Mouse (Mus musculus) retina, postnatal 7 days (tissue): ENCODE results near the gene Tecta.

Experiments
- DNase-seq: peaks from one replicate; pipeline ENCODE4 v3.0.0-alpha.2; 2012; ENCODE audit warnings: low read depth, low spot score

The Tecta gene

GRCm38 (mm10) chr9:42321442-42321841 is 78.3 kb downstream of the Tecta start:
- DNase-seq = no peak

DNA sequence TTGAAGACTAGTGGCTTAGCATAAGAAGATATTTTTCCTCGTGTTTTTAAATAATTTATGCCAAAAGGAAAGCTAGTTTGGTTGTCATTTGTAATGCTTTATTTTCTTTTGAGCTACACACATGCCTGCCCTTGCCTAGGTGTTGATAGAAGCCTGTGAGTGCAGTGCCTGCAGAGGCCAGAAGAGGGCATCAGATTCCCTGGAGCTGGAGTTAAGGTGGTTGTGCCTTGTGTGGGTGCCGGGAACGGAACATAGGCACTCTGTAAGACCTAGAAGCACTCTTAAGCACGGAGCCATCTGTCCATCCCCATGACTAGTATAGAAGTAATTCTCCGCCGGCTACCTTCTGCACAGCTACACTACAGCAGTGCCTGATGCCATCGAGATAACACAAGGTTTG is 79.1 kb downstream of the Tecta start:
- no peak for DNase-seq

- DNase-seq = no peak
Observed at GRCm38 (mm10) chr9:42318455-42318987, 81.2 kb downstream of the Tecta start.

DNA sequence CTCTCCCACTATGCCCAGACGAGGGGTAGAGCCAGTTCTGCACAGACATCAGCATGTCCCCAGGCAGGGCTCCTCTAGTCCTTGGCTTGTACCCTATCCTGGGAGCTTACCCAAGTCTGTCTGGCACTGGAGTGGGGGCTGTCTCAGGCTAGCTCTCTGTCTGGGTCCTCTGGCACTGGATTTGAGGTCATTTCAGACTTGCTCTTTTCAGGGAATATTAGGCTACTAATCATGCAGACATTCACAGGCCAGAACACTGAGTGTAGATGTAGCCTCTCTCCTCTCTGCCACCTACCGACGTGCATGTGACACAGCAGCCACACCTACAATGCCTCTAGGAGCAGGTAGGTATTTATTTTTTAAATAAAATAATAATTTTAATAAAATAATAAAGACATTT is 82.4 kb downstream of the Tecta start:
- DNase-seq = no peak

DNA sequence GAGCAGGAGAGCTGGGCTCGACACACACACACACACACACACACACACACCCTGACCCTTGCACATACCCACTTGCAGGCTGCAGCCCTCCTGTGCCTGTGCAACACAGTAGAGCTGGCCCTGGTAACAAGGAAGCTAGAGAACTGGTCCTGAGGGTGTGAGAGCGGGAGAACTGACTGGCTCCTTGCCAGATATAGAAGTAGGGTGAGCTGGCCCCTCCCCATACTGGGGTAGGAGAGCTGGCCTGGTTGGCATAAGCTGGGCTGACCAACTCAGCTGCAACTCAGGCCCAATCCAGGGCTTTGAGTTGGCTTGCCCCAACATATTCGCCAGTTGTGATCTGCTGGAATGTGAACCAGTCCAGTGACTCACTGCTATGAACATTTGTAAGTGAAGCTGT is 83.9 kb downstream of the Tecta start:
- DNase-seq = no peak

DNA sequence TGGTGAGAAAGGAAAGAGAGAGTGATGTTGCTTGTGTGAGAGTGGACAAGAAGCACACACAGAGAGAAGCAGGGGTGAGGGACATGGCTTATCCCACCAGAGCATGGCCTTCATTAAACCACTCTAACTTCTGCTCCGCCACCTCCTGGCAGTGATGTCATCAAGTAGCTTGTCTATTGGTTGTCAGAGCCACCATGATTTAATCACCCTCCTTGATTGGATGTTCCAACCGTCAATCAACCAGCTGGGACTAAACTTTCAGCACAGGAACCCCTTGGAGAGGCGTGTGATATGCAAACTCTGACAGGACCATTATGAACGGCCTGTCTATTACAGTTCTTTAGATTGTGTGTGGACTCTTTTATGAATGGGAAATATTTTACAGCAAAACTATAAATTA is 84.8 kb downstream of the Tecta start:
- peak; percentile 46 for DNase-seq

- no peak for DNase-seq
Observed at GRCm38 (mm10) chr9:42314388-42314787, 85.3 kb downstream of the Tecta start.

GRCm38 (mm10) chr9:42313872-42314271 is 85.9 kb downstream of the Tecta start:
- peak; percentile 20 for DNase-seq

- no peak for DNase-seq
Observed at GRCm38 (mm10) chr9:42311311-42311710, 88.4 kb downstream of the Tecta start.

DNA sequence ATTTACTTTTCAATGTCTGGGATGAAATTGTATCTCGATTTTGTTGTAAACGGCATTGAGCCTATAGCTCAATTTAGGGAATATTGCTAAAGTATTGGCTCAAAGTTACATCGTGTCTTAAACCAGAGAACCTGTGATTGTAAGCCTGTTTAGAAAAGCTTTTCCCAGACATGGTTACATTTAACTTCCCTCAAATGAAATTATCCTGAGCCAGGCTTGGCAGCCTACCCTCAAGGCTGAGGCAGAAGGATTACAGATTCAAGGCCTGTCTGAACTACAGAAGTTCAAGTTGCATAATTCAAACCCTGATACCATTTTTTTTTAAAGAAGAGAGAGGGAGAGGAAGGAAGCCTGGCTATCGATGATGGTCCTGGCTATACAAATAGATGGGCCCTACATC is 95.8 kb downstream of the Tecta start:
- no peak for DNase-seq

- DNase-seq = no peak
Observed at GRCm38 (mm10) chr9:42301082-42301633, 98.6 kb downstream of the Tecta start.

DNA sequence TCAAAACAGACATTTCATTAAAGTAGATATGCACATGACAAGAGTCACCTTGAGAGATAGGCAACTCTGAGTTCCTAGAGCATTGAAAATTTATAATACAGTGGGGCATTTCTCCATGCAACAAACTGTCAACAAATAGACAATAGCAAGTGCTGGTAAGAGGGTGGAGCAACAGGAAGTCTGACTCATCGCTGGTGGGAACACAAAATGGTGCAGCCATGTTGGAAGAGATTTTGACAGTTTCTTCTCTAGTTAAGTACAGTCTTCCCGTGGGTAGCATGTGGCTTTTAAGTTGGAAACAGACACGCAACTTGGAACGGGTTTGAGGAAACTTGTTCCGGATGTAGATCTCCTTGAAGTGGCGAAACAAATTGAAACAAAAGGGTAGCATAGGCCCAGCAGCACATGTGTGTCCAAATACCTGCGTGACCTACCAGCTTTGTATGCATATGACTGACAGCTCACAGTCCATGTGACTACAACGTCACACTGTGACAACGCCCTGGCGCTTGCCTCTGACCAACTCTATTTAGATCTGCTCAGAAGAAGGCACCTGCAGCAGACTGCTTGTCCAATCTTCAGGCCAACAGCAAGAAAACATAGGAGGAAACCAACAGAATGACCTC is 103.3 kb downstream of the Tecta start:
- no peak for DNase-seq

DNA sequence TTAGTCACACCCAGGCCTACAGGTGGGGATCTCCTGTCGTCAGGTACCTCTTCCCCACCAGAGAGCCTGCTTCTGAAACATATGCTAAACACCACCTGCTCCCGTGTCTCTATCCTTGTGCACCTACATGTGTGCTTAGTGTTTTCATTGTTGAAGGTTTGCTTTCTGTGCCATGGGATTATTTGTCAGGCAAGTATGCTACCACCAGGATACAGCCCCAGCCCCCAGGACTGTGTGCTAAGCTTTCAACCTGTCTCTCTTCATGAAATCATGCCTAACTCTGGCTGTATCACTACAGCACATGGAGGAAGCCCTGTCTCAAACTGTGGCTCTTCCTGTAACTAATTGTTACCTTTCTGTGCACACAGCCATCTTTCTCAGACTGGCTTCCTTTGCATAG is 105.6 kb downstream of the Tecta start:
- no peak for DNase-seq

DNA sequence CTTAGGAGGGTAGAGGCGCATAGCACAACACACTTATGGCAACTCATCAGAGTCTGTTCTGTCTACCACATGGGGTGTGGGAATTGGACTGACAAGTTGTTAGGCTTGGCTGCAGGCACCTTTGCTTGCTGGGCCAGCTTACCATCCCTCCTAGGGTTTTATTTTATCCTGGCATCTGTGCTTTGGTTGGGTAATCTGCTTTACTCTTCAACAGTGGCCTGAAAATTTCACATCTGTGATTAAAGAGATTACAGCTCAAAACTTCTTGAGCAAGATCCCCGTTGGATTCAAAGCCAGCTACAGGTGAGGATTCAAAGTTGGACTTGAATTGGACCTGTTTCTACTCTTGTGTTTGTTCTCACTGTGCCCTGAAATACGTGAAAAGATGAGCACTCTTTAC is 106.1 kb downstream of the Tecta start:
- no peak for DNase-seq

GRCm38 (mm10) chr9:42293051-42293450 is 106.7 kb downstream of the Tecta start:
- no peak for DNase-seq

DNA sequence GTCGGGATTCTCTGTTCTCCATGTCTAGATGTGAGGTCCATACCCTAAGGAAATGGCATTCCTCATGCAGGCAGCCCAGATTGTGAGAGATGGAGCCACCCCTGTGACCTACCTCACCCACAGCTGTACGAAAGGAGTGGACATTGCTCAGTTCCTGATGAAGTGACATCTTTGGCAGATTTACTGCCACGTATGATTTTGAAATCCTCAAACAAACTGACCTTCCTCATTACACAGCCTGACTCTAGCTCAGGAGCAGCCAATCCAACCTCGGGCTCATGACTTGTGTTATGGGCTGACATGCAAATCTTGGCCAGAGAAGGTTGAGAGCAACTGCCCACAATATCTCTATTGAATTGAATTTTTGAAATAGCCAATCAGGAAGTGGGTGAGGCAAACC is 120.1 kb downstream of the Tecta start:
- DNase-seq = no peak
